Mouse (Mus musculus): Measurements from ENCODE around the gene Spaca7. TPM values are rescaled to one million over a fixed set of nuclear protein-coding genes. Genes with fewer than 3 reads are reported as not detected.
"Not testable (repeated sequence)": the region's sequence is repeated elsewhere in the genome, so short reads cannot be mapped to it uniquely, and the experiment has no call there.

The Spaca7 gene
- polyA plus RNA-seq, 1 experiment, result not detected

- 38% methylated on average over 5 of the region's 5 CpGs for WGBS
- no peaks in the 10 kb centered on the region for H3K4me1 ChIP-seq (ENCODE audit: control insufficient read depth, insufficient read depth, low read length)
- H3K4me3 ChIP-seq (replicated peaks; ENCODE audit: control insufficient read depth, low read depth, low read length), result no peak overlapping the region
- H3K27ac ChIP-seq (ENCODE audit: control insufficient read depth, insufficient read depth, low read depth, low read length, poor library complexity), result no peak overlapping the region
- TF ChIP-seq POLR2A (IDR thresholded peaks at IDR 0.05; ENCODE audit: borderline replicate concordance, control insufficient read depth, low read depth, low read length) (no peak), CTCF (IDR thresholded peaks at IDR 0.05; ENCODE audit: control insufficient read depth, insufficient read depth, low read length) (no peak)
Measured at GRCm38 (mm10) chr8:12576003-12576402, 3.2 kb downstream of the Spaca7 start.

DNA sequence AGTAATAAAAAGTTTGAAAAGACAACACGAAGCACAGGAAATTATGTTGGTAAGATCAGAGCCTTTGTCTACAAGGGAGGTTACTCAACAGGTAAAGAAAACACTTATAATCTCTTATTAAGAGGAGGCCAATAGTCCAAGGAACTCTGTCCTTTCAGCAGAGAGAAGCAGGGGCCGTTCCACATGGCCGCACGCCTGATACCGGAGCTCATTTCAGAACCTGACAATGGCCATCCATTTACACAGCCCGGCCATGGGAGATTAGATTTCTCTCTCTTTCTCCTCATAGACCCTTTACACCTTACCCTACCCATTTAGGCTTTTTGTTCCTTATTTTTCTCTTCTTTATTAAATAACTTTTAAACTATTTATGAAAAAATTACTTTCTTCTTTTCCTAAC lies 3.9 kb downstream of the Spaca7 start:
- no peak for TF ChIP-seq POLR2A (IDR thresholded peaks at IDR 0.05; ENCODE audit: borderline replicate concordance, control insufficient read depth, low read depth, low read length)
- no peak for TF ChIP-seq CTCF (IDR thresholded peaks at IDR 0.05; ENCODE audit: control insufficient read depth, insufficient read depth, low read length)
- Histone ChIP-seq H3K4me3 (replicated peaks; ENCODE audit: control insufficient read depth, low read depth, low read length) (no peak overlapping the region), H3K27ac (ENCODE audit: control insufficient read depth, insufficient read depth, low read depth, low read length, poor library complexity) (no peak overlapping the region), H3K4me1 (ENCODE audit: control insufficient read depth, insufficient read depth, low read length) (no peaks in the 10 kb centered on the region)
- 77% methylated on average over 6 of the region's 6 CpGs for WGBS

- WGBS, result 79% methylated on average over 19 of the region's 19 CpGs
- H3K4me1 ChIP-seq (ENCODE audit: control insufficient read depth, insufficient read depth, low read length); H3K4me3 ChIP-seq (replicated peaks; ENCODE audit: control insufficient read depth, low read depth, low read length); H3K27ac ChIP-seq (ENCODE audit: control insufficient read depth, insufficient read depth, low read depth, low read length, poor library complexity): not testable (repeated sequence)
Measured at GRCm38 (mm10) chr8:12579339-12579999, 6.6 kb downstream of the Spaca7 start.

- TF ChIP-seq POLR2A (IDR thresholded peaks at IDR 0.05; ENCODE audit: borderline replicate concordance, control insufficient read depth, low read depth, low read length) (no peak), CTCF (IDR thresholded peaks at IDR 0.05; ENCODE audit: control insufficient read depth, insufficient read depth, low read length) (no peak)
- Histone ChIP-seq H3K4me1 (ENCODE audit: control insufficient read depth, insufficient read depth, low read length) (no peaks in the 10 kb centered on the region), H3K4me3 (replicated peaks; ENCODE audit: control insufficient read depth, low read depth, low read length) (no peak overlapping the region), H3K27ac (ENCODE audit: control insufficient read depth, insufficient read depth, low read depth, low read length, poor library complexity) (no peak overlapping the region)
- 72% methylated on average over 5 of the region's 5 CpGs for WGBS
Measured at GRCm38 (mm10) chr8:12583785-12584184, 11.0 kb downstream of the Spaca7 start.

DNA sequence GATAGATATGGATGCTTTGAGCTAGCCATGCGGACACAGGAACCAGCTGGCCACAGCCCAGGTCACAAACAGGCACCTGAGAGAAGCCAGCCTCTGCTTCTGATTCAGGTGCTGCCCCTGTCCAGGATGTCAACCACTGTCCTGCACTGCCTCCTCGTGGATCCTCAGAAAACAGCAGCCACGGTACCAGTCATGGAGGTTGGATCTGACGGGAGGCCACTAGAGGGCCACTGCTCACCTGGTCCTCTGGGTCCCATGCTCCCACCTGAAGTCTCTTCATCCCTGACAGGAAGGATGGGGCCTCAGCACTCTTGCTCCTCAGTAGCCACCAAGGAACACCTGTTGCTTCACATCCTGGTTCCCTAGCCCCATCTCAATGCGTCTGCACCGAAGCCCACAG lies 34.4 kb downstream of the Spaca7 start:
- Histone ChIP-seq H3K27ac (ENCODE audit: control insufficient read depth, insufficient read depth, low read depth, low read length, poor library complexity) (no peak overlapping the region), H3K4me3 (replicated peaks; ENCODE audit: control insufficient read depth, low read depth, low read length) (no peak overlapping the region), H3K4me1 (ENCODE audit: control insufficient read depth, insufficient read depth, low read length) (no peaks in the 10 kb centered on the region)
- 25% methylated on average over 6 of the region's 6 CpGs for WGBS
- TF ChIP-seq POLR2A (IDR thresholded peaks at IDR 0.05; ENCODE audit: borderline replicate concordance, control insufficient read depth, low read depth, low read length) (no peak), CTCF (IDR thresholded peaks at IDR 0.05; ENCODE audit: control insufficient read depth, insufficient read depth, low read length) (peak; percentile 91)

- Histone ChIP-seq H3K4me3 (replicated peaks; ENCODE audit: control insufficient read depth, low read depth, low read length) (no peak overlapping the region), H3K27ac (ENCODE audit: control insufficient read depth, insufficient read depth, low read depth, low read length, poor library complexity) (no peak overlapping the region), H3K4me1 (ENCODE audit: control insufficient read depth, insufficient read depth, low read length) (no peaks in the 10 kb centered on the region)
- 56% methylated on average over 10 of the region's 10 CpGs for WGBS
- TF ChIP-seq POLR2A (IDR thresholded peaks at IDR 0.05; ENCODE audit: borderline replicate concordance, control insufficient read depth, low read depth, low read length), result no peak
- TF ChIP-seq CTCF (IDR thresholded peaks at IDR 0.05; ENCODE audit: control insufficient read depth, insufficient read depth, low read length), result no peak
Measured at GRCm38 (mm10) chr8:12608810-12609209, 36.0 kb downstream of the Spaca7 start.

DNA sequence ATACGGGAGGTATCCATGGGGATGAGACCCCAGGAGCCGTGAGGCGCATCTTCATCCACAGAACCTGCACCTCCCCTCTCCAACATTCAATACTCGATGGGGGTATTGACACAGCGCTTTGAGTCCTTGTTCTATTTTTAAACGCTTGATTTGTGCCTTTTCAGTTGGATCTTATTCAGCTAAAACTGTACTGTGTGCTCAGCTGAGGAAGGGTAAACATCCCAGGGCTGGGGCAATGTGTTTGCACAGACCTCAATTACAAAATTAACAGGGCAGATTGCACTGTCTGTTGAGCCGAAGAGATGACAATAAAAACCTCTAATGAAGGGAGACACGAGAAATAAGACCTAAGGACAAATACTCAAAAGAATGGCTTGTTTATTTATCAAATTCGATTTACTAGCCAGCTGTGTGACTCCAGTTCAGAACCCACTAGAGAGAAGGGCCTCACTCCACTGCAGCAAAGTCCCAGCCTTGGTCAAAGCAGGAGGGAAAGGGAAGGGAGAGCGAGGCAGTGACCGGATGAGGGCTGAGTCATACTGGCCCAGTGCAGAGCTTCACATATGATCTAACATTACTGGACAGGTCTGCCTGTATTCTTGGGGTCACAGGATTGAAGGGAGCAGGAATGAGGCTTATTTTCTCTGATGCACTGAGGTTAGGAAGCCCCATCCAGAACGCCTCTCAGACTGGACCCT lies 37.1 kb downstream of the Spaca7 start:
- Histone ChIP-seq H3K4me3 (replicated peaks; ENCODE audit: control insufficient read depth, low read depth, low read length) (no peak overlapping the region), H3K27ac (ENCODE audit: control insufficient read depth, insufficient read depth, low read depth, low read length, poor library complexity) (no peak overlapping the region), H3K4me1 (ENCODE audit: control insufficient read depth, insufficient read depth, low read length) (no peaks in the 10 kb centered on the region)
- no peak for TF ChIP-seq CTCF (IDR thresholded peaks at IDR 0.05; ENCODE audit: control insufficient read depth, insufficient read depth, low read length)
- no peak for TF ChIP-seq POLR2A (IDR thresholded peaks at IDR 0.05; ENCODE audit: borderline replicate concordance, control insufficient read depth, low read depth, low read length)
- WGBS, result 69% methylated on average over 12 of the region's 12 CpGs

GRCm38 (mm10) chr8:12613201-12613600 lies 40.4 kb downstream of the Spaca7 start:
- TF ChIP-seq POLR2A (IDR thresholded peaks at IDR 0.05; ENCODE audit: borderline replicate concordance, control insufficient read depth, low read depth, low read length), result no peak
- Histone ChIP-seq H3K27ac (ENCODE audit: control insufficient read depth, insufficient read depth, low read depth, low read length, poor library complexity) (no peak overlapping the region), H3K4me3 (replicated peaks; ENCODE audit: control insufficient read depth, low read depth, low read length) (no peak overlapping the region), H3K4me1 (ENCODE audit: control insufficient read depth, insufficient read depth, low read length) (no peaks in the 10 kb centered on the region)
- WGBS, result 89% methylated on average over 7 of the region's 7 CpGs

GRCm38 (mm10) chr8:12617369-12617768 lies 44.5 kb downstream of the Spaca7 start:
- not testable (repeated sequence) for H3K4me3 ChIP-seq (replicated peaks; ENCODE audit: control insufficient read depth, low read depth, low read length); H3K27ac ChIP-seq (ENCODE audit: control insufficient read depth, insufficient read depth, low read depth, low read length, poor library complexity); H3K4me1 ChIP-seq (ENCODE audit: control insufficient read depth, insufficient read depth, low read length)
- 83% methylated on average over 3 of the region's 3 CpGs for WGBS

Measured in bone marrow, adult 2 months (tissue).